Mouse (Mus musculus) thymus, adult 2 months (tissue): ENCODE data around the gene Bclaf3.

ENCODE experiments used
- CTCF ChIP-seq: fragments of 200-500 bp; IDR thresholded peaks from 2 replicates; pipeline ENCODE4 v1.5.1; 2012; ENCODE audit warnings: mild to moderate bottlenecking, control low read depth, low read length, moderate library complexity, borderline replicate concordance; ENCODE audit not compliant: control insufficient read depth, poor library complexity, insufficient read depth; ENCODE audit errors: extremely low read depth
- POLR2A ChIP-seq: fragments of 200-500 bp; IDR thresholded peaks from 2 replicates; pipeline ENCODE4 v1.6.1; 2012; ENCODE audit warnings: mild to moderate bottlenecking, low read length, control low read depth, moderate library complexity; ENCODE audit not compliant: control insufficient read depth, poor library complexity, insufficient read depth; ENCODE audit errors: extremely low read depth

DNA sequence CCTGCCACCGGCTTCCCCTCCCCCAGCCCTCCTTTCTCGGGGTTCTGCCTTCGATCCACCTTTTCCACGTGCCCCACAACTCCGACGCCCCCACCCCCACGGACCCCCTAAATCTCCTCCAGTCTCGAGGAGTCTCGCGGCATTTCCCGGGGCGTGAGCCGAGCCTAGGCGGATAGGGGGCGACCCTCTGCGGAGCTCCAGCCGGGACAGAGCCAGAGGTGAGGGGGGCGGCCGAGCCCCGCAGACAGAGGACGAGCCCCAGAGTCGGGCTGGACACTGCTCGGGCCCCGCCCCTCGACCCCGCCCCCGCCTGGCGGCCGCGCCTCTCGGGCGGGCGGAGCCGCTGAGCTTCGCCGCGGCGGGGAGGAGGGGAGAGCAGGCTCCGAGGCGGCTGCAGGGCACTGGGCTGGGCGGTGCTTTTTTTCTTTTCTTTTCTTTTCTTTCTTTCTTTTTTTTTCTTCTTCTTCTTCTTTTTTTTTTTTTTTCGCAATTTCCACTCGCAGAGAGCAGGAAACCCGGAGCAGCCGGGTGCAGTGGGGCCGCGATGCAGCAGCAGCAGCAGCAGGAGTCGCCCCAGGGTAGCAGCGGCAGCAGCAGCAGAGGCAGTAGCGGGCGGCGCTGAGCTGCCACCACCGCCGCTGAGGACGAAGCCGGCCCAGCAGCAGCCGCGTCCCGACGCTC is 100.6 kb downstream of the Bclaf3 start, which contains the start of gene Sh3kbp1:
- TF ChIP-seq CTCF (0 out of 2 replicates have a peak, but pooled peaks have one; percentile 31), POLR2A (no peak)
